Mouse (Mus musculus): ENCODE measurements at regions not wholly inside any gene's neighbourhood (a gene's known extent, or its start where the extent isn't known, plus 50 kb on each side); places are given as distances from the start of the nearest gene placed in this dataset.

GRCm38 (mm10) chr2:173382176-173382813 is 106.0 kb upstream of the Pmepa1 start:
- TF ChIP-seq CTCF (IDR thresholded peaks at IDR 0.05; ENCODE audit: low read depth) (no peak), EP300 (optimal IDR thresholded peaks at IDR 0.05) (no peak)

Data from stomach, postnatal 0 days (tissue).